Mouse (Mus musculus): Measurements from ENCODE around the gene Olfr679. TPM values are rescaled to one million over a fixed set of nuclear protein-coding genes. Genes with fewer than 3 reads are reported as not detected.
"Not testable (repeated sequence)": the region's sequence is repeated elsewhere in the genome, so short reads cannot be mapped to it uniquely, and the experiment has no call there.

Olfr679 gene
- polyA plus RNA-seq (2012; rRNA removed) = not detected in 2 replicates

DNA sequence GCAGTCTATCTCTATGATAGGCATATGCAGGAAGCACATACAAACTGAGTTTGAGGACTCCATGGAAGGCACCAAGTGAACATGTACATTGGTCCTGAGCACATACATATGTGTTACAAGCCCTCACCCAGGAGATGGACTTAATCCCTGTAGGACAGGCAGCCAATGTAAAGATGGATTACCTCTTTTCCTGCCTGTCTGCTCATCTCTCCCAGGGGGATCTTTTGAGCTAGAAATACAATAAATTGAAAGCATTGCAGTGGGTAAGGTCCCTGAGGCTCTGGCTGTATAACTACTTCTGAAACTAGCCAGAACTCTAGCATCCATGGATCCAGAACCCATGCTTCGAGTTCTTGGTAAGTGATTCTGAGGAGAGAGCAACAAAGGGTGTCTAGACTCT lies at the start of gene Olfr679:
Gene Olfr679, plus strand, starts transcription at position 301 of the 400 bp plus-strand sequence.
- no peak for DNase-seq (ENCODE audit: low read depth)

- DNase-seq (ENCODE audit: low read depth) = no peak
Measured at GRCm38 (mm10) chr7:105032398-105032797, 48.6 kb upstream of the Olfr679 start, which contains the start of gene Olfr676. Olfr676 (plus strand) TSS chr7:105032698.

DNA sequence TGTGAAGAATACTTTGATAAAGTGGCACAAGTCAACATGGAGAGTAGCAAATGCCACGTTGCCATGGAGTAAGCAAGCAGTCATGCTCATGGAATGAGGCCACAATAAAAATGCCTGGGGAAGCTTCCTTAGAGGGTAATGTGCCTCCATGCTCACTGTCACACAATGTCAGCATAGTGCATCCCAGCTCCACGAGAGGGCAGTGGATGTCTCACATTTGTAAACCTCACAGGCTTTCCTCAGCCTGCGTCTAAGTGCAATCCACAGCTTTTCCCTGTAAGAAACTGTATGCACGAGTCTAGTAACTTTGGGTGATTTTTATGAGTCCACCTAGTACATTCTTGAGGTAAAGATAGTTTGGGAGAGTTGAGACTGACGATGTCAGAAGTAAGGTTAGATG lies 47.2 kb upstream of the Olfr679 start:
- not testable (repeated sequence) for DNase-seq (ENCODE audit: low read depth)

DNA sequence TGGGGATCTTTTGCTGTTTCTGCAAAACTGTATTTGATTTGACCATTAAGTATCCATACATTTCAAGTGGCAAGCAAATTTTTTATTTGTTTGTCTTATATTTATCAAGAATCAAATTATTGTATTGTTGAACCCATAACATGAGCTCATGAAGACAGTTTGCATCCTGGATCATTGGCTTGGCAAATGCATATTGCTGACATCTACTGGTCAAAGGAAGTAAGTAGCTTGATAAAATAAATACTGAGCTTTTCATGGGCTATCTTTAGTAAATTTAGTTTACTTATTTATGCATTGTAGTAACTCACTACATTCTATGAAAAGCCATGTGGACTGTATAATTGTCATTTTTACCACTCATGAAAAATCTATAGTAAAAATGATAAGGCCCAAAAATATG lies 22.1 kb upstream of the Olfr679 start:
- no peak for DNase-seq (ENCODE audit: low read depth)

- DNase-seq (ENCODE audit: low read depth) = no peak
Measured at GRCm38 (mm10) chr7:105064175-105064574, 16.8 kb upstream of the Olfr679 start, which contains the start of gene Olfr678. Olfr678 (plus strand) TSS chr7:105064475.

DNA sequence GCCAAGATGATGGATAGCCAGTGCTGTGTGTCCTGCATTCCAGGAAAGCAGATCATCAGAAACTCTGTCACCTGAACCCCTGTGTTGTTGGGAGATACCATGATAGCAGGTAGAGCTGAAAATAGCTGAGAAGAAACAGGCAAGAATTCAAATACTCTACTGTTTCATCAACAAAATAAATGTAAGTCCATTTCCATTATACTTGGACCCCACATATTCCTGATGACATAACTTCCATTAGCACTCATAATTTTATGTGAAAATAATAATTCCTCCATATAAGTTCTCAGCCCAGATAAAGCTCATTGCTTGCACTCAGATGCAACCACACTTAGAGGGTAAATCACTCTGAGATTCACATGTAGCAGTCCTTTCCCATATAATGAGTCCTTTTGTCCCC lies 11.7 kb downstream of the Olfr679 start, which contains the start of gene Olfr680-ps1:
Gene Olfr680-ps1, minus strand, starts transcription at position 101 of the 400 bp plus-strand sequence.
- DNase-seq (ENCODE audit: low read depth) = not testable (repeated sequence)

- no peak for DNase-seq (ENCODE audit: low read depth)
Measured at GRCm38 (mm10) chr7:105116536-105116935, 35.5 kb downstream of the Olfr679 start, which contains the start of gene Olfr681. Olfr681 (plus strand) TSS chr7:105116836.

Other genes starting within 250 kb of the Olfr679 start
- gene Usp17lb, start 238.6 kb upstream of the Olfr679 start, polyA plus RNA-seq (2012; rRNA removed) = 0.07 TPM in 1 of 2 replicates, not detected in the other
- gene Usp17la, start 224.2 kb upstream of the Olfr679 start, polyA plus RNA-seq (2012; rRNA removed) = not detected in 2 replicates
- not detected in 2 replicates for gene Olfr665, start 203.2 kb upstream of the Olfr679 start, polyA plus RNA-seq (2012; rRNA removed)
- gene Olfr666, start 185.3 kb upstream of the Olfr679 start, polyA plus RNA-seq (2012; rRNA removed) = 1.1 TPM in 1 of 2 replicates, not detected in the other
- not detected in 2 replicates for gene Olfr667, start 159.7 kb upstream of the Olfr679 start, polyA plus RNA-seq (2012; rRNA removed)
- not detected in 2 replicates for gene Olfr668, start 153.1 kb upstream of the Olfr679 start, polyA plus RNA-seq (2012; rRNA removed)
- 0.13 TPM in 1 of 2 replicates, not detected in the other for gene Olfr669, start 147.0 kb upstream of the Olfr679 start, polyA plus RNA-seq (2012; rRNA removed)
- not detected in 2 replicates for gene Olfr670, start 118.6 kb upstream of the Olfr679 start, polyA plus RNA-seq (2012; rRNA removed)
- not detected in 2 replicates for gene Olfr671, start 102.1 kb upstream of the Olfr679 start, polyA plus RNA-seq (2012; rRNA removed)
- gene Olfr672, start 79.2 kb upstream of the Olfr679 start, polyA plus RNA-seq (2012; rRNA removed) = not detected in 2 replicates
- not detected in 2 replicates for gene Olfr675, start 52.7 kb upstream of the Olfr679 start, polyA plus RNA-seq (2012; rRNA removed)
- not detected in 2 replicates for gene Olfr676, start 48.5 kb upstream of the Olfr679 start, polyA plus RNA-seq (2012; rRNA removed)
- not detected in 2 replicates for gene Olfr677, start 29.8 kb upstream of the Olfr679 start, polyA plus RNA-seq (2012; rRNA removed)
- not detected in 2 replicates for gene Olfr678, start 16.7 kb upstream of the Olfr679 start, polyA plus RNA-seq (2012; rRNA removed)
- not detected in 2 replicates for gene Olfr680-ps1, start 11.6 kb downstream of the Olfr679 start, polyA plus RNA-seq (2012; rRNA removed)
- not detected in 2 replicates for gene Olfr681, start 35.6 kb downstream of the Olfr679 start, polyA plus RNA-seq (2012; rRNA removed)
- gene Olfr683, start 65.8 kb downstream of the Olfr679 start, polyA plus RNA-seq (2012; rRNA removed) = not detected in 2 replicates
- gene Olfr684, start 82.4 kb downstream of the Olfr679 start, polyA plus RNA-seq (2012; rRNA removed) = not detected in 2 replicates
- not detected in 2 replicates for gene Olfr685, start 104.8 kb downstream of the Olfr679 start, polyA plus RNA-seq (2012; rRNA removed)
- gene Olfr686, start 126.3 kb downstream of the Olfr679 start, polyA plus RNA-seq (2012; rRNA removed) = not detected in 2 replicates
- gene Olfr688, start 206.9 kb downstream of the Olfr679 start, polyA plus RNA-seq (2012; rRNA removed) = not detected in 2 replicates
- gene Olfr689, start 230.0 kb downstream of the Olfr679 start, polyA plus RNA-seq (2012; rRNA removed) = not detected in 2 replicates